Mouse (Mus musculus): ENCODE measurements around the gene Nkx1-1.

DNA sequence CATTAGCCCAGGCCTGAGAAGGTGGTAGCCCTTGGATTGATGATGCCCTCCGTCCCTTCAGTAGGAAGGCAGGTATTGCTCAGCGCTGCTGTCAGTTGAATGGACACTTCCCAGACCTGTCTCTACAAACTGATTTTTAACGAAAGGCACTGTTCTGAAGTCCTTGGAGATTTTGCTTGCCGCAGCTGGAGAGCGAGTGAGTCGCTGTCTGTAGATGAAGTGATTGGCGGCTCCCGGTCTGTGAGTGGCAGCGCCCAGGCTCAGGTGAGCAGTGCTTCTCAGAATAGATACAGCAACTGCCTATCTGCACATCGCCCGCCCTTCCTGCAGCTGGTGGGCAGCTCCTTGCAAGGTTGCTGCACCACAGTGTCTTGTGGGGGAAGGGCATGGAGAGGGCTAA lies 38.1 kb downstream of the Nkx1-1 start:
- no peak for TF ChIP-seq MYOD1 (IDR thresholded peaks at IDR 0.05; ENCODE audit: control insufficient read depth, insufficient read length, low read depth)
- TF ChIP-seq CTCF (IDR thresholded peaks at IDR 0.05; ENCODE audit: control insufficient read depth, insufficient read depth, insufficient read length): no peak
- no peak for TF ChIP-seq CEBPB (IDR thresholded peaks at IDR 0.05; ENCODE audit: low read depth)
- TF ChIP-seq USF1 (IDR thresholded peaks at IDR 0.05; ENCODE audit: low read depth): no peak
- TF ChIP-seq MAX (IDR thresholded peaks at IDR 0.05): no peak
- no peak for TF ChIP-seq FOSL1 (IDR thresholded peaks at IDR 0.05; ENCODE audit: insufficient read depth, low read length, poor library complexity, severe bottlenecking)

Measured in C2C12 (cell line).